Mouse (Mus musculus): ENCODE data around the gene Zfp653. TPM values are rescaled to one million over a fixed set of nuclear protein-coding genes. Genes with fewer than 3 reads are reported as not detected.

Zfp653 gene
- 28.4 to 35.4 TPM (median 33.4 TPM) in 4 replicates for total RNA-seq (2023)

DNA sequence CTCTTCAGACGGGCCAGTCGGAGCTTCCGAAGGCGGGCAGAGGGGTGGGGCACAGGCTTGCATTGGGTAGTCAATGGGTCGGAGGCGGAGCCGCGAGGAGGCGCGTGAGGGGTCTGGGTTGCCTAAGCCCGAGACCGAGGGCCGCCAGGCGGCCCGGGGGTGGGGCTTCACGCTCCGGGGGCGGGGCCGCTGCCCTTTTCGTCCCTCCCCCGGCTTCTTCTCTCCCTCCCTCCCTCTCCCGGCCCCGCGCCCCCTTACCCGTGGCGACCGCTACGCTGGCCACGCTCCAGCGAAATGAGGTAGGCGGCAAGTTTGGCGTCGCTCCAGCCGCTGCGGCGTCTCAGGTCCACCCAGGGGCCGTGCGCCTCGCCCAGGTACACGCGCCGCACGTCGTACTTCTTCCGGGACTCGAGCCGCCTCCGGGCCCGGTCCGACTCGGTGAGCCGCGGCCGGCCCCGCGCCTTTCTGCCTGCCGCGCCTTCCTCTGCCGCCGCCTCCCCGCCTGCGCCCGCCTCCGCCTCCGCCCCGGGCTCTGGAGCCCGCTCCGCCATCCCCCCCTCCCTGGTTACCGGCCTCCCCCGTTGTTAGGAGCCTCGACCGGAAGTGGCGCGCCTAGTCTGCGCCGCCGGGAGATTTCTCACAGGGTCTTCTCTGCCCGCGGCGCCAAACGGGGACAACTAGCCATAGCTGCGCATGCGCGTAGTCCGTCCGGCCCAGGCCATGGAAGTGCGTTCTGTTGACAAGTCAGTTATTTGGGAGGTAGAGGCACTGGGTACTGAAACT, at the start of gene Zfp653, which contains the start of gene Gm49318:
Gene Zfp653, minus strand, starts transcription at position 586 of the 783 bp plus-strand sequence.
Gene Gm49318, minus strand, starts transcription at position 469 of the 783 bp plus-strand sequence.

DNA sequence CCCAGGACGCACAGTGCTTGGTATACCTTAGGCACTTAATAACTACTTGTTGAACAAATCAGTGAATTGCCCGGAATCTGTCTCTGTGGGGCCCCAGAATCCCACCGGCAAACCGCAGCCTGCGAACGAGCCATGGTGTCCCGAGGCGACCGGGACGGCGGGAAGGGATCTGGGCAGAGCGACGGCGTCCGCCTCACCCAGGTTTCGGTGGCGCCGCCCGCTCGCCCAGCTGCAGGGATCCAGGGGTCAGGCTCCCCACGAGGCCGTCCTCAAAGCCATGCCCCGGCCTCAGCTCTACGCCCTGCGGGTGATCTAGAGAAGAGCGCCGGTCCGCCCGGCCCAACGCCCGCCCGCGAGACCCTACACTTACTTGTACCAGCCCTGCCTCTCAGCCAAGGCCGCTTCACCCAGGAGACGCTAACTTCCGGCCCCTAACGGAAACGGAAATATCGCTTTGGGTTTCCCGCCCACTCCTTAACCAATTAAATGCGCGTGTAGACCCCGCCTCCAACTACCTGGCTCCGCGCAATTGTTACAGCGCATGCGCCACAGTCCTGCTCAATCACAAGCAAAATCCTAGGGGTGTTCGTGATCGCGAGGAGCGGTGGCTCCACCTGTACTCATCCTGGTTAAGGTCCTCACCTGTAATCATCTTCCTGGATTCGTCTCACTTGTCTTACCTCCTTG, 45.7 kb upstream of the Zfp653 start, which contains the start of gene Elof1:
Gene Elof1, minus strand, starts transcription at position 433 of the 687 bp plus-strand sequence.

DNA sequence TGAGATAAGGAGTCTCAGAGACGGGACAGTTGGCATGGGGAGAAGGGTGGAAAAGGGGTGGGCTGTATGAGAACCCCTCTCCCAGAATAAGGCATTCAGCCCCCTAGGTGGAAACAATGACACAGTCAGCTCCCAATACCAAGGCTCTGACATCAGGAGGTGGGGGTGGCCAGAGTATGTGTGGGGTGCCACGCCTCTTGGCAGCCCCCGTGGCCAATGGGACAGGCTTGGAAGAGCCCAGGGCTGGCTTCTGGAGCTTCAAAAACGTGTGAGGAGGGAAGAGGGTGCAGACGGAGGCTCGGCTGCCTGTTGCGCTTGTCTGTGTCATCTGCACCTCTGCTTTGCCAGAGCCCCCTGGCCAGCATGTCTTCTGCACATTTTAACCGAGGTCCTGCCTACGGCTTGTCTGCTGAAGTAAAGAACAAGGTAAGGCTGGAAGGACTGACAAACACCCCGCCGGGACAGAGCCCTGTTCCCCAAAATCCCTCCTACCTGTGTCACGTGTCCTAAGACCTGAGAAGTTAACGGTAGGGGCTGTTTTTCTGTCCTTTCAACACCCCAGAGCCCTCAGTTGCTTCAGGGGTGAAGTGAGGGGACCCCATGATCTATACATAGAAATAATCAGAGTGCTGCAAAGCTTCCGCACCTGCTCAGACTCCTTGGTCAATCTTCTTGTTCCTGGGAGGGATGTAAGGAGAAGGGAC, 28.0 kb upstream of the Zfp653 start, which contains the start of gene Cnn1:
Gene Cnn1, plus strand, starts transcription at position 224 of the 704 bp plus-strand sequence.

DNA sequence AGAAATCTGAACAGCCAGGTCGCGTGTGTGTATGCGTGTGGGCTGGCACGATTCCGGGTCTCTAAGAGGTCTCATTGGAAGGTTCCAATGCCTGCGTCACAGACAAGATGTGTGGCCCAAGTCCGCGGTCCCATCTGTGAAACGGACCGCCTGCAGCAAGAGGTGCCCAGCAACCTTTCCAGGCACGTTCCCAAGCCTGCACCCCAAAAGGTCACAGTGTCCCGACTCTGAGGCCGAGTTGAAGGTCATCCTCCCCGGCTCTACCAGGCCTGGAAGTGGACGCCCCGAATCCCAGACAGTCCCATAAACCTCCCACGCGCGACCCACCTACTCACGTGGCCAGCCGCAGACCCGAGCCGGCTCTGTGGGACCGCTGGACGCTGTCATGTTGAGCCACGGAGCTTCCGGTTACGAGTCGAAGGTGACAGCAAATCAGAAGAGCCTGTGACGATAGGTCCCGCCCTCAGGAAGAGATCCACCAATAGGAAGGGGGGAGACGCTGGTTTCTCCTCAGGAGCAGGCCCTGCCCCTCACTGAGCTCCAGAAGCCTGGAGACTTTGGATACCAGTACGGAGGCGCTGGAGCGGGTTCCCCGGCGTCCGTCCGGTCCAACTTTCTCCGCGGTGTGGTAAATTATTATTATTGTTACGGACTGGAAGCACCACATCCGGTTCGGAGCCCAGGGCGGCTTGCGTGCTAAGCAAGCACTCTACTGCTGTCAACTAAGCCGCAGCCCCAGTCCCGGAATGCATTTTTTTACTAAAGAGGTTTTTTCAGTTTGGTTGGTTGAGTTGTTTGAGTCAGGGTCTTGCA, 14.1 kb upstream of the Zfp653 start, which contains the start of gene Ecsit:
Gene Ecsit, minus strand, starts transcription at position 417 of the 813 bp plus-strand sequence.

DNA sequence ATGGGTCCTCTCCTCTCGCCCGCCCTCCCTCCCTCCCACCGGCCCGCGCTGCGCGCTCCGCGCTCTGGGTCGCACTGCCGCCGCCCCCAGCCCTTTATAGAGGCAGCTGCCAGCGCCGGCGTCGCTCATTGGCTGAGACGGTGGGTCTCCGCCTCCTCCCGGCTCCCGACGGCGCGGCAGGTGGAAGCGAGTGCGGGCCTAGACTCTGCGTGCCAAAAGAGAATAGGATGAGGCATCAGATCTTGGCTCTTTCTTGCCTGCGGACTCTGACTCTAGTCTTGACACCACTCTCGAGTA, 19.3 kb downstream of the Zfp653 start, which contains the start of gene Elavl3:
Gene Elavl3, minus strand, starts transcription at position 66 of the 297 bp plus-strand sequence.

Other genes with a start within 250 kb of the Zfp653 start
- gene Angptl8, start 235.9 kb downstream of the Zfp653 start, total RNA-seq (2023), result not detected in 4 replicates
- gene Dock6, start 218.7 kb downstream of the Zfp653 start, total RNA-seq (2023), result 13.1 to 17.6 TPM (median 16.5 TPM) in 4 replicates
- 3.3 to 5.5 TPM (median 3.6 TPM) in 4 replicates for gene Rab3d, start 153.2 kb downstream of the Zfp653 start, total RNA-seq (2023)
- 0.89 TPM in 1 of 4 replicates, not detected in the others for gene Ccdc159, start 143.9 kb downstream of the Zfp653 start, total RNA-seq (2023)
- 0.95 to 1.5 TPM in 2 of 4 replicates, not detected in the others for gene Tmem205, start 143.8 kb downstream of the Zfp653 start, total RNA-seq (2023)
- gene Plppr2, start 134.3 kb downstream of the Zfp653 start, total RNA-seq (2023), result 1.3 to 1.4 TPM (median 1.3 TPM) in 4 replicates
- gene Swsap1, start 115.6 kb downstream of the Zfp653 start, total RNA-seq (2023), result 7.7 to 11.2 TPM (median 9.9 TPM) in 4 replicates
- gene Epor, start 107.9 kb downstream of the Zfp653 start, total RNA-seq (2023), result not detected in 4 replicates
- not detected in 4 replicates for gene Rgl3, start 81.9 kb downstream of the Zfp653 start, total RNA-seq (2023)
- gene Ccdc151, start 68.7 kb downstream of the Zfp653 start, total RNA-seq (2023), result not detected in 4 replicates
- gene Prkcsh, start 68.6 kb downstream of the Zfp653 start, total RNA-seq (2023), result 64.4 to 73.1 TPM (median 72.2 TPM) in 4 replicates
- not detected in 4 replicates for gene Elavl3, start 19.4 kb downstream of the Zfp653 start, total RNA-seq (2023)
- gene Gm49318, start 117 bp downstream of the Zfp653 start, total RNA-seq (2023), result not detected in 4 replicates
- gene Ecsit, start 14.1 kb upstream of the Zfp653 start, total RNA-seq (2023), result 17.8 to 24.6 TPM (median 20.1 TPM) in 4 replicates
- not detected in 4 replicates for gene Cnn1, start 27.8 kb upstream of the Zfp653 start, total RNA-seq (2023)
- gene Elof1, start 45.8 kb upstream of the Zfp653 start, total RNA-seq (2023), result 32.6 to 40.3 TPM (median 38.1 TPM) in 4 replicates
- gene Acp5, start 64.3 kb upstream of the Zfp653 start, total RNA-seq (2023), result 180 to 182 TPM (median 181 TPM) in 4 replicates
- gene Pigyl, start 85.5 kb upstream of the Zfp653 start, total RNA-seq (2023), result 9.4 to 13.4 TPM (median 12.8 TPM) in 4 replicates
- gene Zfp872, start 116.7 kb upstream of the Zfp653 start, total RNA-seq (2023), result not detected in 4 replicates
- 30.0 to 35.4 TPM (median 32.2 TPM) in 4 replicates for gene Zfp809, start 154.3 kb upstream of the Zfp653 start, total RNA-seq (2023)
- 2.0 to 3.0 TPM (median 2.6 TPM) in 4 replicates for gene Zfp599, start 188.5 kb upstream of the Zfp653 start, total RNA-seq (2023)
- 14.5 to 15.2 TPM (median 14.8 TPM) in 4 replicates for gene Zfp810, start 236.3 kb upstream of the Zfp653 start, total RNA-seq (2023)